Mouse (Mus musculus): ENCODE results near the gene Capn7. TPM values are rescaled to one million over a fixed set of nuclear protein-coding genes. Genes with fewer than 3 reads are reported as not detected.

Capn7 gene
- polyA plus RNA-seq, 1 experiment from 2014 or later, result 89.5 TPM

GRCm38 (mm10) chr14:31399271-31399670 lies 62.8 kb downstream of the Capn7 start:
- Histone ChIP-seq H3K9ac (no peak overlapping the region), H3K4me1 (no peaks in the 10 kb centered on the region), H3K9me3 (no peaks in the 10 kb centered on the region), H3K36me3 (replicated peaks) (peaks cover 3% of the 10 kb centered on the region; the same call in 1 of the 2 replicates), H3K27ac (no peak overlapping the region), H3K4me3 (no peak overlapping the region), H3K27me3 (replicated peaks) (no peaks in the 10 kb centered on the region), H3K4me2 (no peak overlapping the region)
- 79% methylated on average over 3 of the region's 3 CpGs for WGBS
- ATAC-seq (replicated peaks), result no peak

- Histone ChIP-seq H3K36me3 (replicated peaks) (peaks cover 3% of the 10 kb centered on the region; the same call in 1 of the 2 replicates), H3K9ac (no peak overlapping the region), H3K4me2 (no peak overlapping the region), H3K4me3 (no peak overlapping the region), H3K9me3 (no peaks in the 10 kb centered on the region), H3K27me3 (replicated peaks) (no peaks in the 10 kb centered on the region), H3K27ac (no peak overlapping the region), H3K4me1 (no peaks in the 10 kb centered on the region)
- 80% methylated on average over 7 of the region's 7 CpGs for WGBS
- ATAC-seq (replicated peaks), result no peak
Observed at GRCm38 (mm10) chr14:31400246-31400645, 63.8 kb downstream of the Capn7 start.

GRCm38 (mm10) chr14:31400896-31401295 lies 64.5 kb downstream of the Capn7 start:
- H3K9me3 ChIP-seq, result no peaks in the 10 kb centered on the region
- no peak overlapping the region for H3K9ac ChIP-seq
- 91% methylated on average over 11 of the region's 11 CpGs for WGBS
- H3K36me3 ChIP-seq (replicated peaks), result peaks cover 3% of the 10 kb centered on the region; the same call in 1 of the 2 replicates
- no peak overlapping the region for H3K27ac ChIP-seq
- no peak overlapping the region for H3K4me3 ChIP-seq
- ATAC-seq (replicated peaks), result no peak
- H3K4me2 ChIP-seq, result no peak overlapping the region
- H3K4me1 ChIP-seq, result no peaks in the 10 kb centered on the region
- H3K27me3 ChIP-seq (replicated peaks), result no peaks in the 10 kb centered on the region

GRCm38 (mm10) chr14:31401918-31402427 lies 65.5 kb downstream of the Capn7 start:
- Histone ChIP-seq H3K36me3 (replicated peaks) (peaks cover 3% of the 10 kb centered on the region; the same call in 1 of the 2 replicates), H3K27me3 (replicated peaks) (no peaks in the 10 kb centered on the region), H3K9me3 (no peaks in the 10 kb centered on the region), H3K4me2 (no peak overlapping the region), H3K4me1 (no peaks in the 10 kb centered on the region), H3K9ac (no peak overlapping the region), H3K4me3 (no peak overlapping the region), H3K27ac (no peak overlapping the region)
- 81% methylated on average over 6 of the region's 6 CpGs for WGBS
- ATAC-seq (replicated peaks), result no peak

- Histone ChIP-seq H3K4me2 (no peak overlapping the region), H3K9me3 (no peaks in the 10 kb centered on the region), H3K4me1 (no peaks in the 10 kb centered on the region), H3K36me3 (replicated peaks) (peaks cover 3% of the 10 kb centered on the region; the same call in 1 of the 2 replicates), H3K27me3 (replicated peaks) (no peaks in the 10 kb centered on the region), H3K4me3 (no peak overlapping the region), H3K27ac (no peak overlapping the region), H3K9ac (no peak overlapping the region)
- WGBS, result 82% methylated on average over 5 of the region's 5 CpGs
- no peak for ATAC-seq (replicated peaks)
Observed at GRCm38 (mm10) chr14:31402693-31403092, 66.3 kb downstream of the Capn7 start.

- no peaks in the 10 kb centered on the region; the same call in 1 of the 2 replicates for H3K36me3 ChIP-seq (replicated peaks)
- no peak overlapping the region for H3K4me2 ChIP-seq
- WGBS, result 79% methylated on average over 9 of the region's 9 CpGs
- no peak for ATAC-seq (replicated peaks)
- no peak overlapping the region for H3K4me3 ChIP-seq
- no peak overlapping the region for H3K9ac ChIP-seq
- no peaks in the 10 kb centered on the region for H3K9me3 ChIP-seq
- H3K4me1 ChIP-seq, result no peaks in the 10 kb centered on the region
- H3K27ac ChIP-seq, result no peak overlapping the region
- H3K27me3 ChIP-seq (replicated peaks), result no peaks in the 10 kb centered on the region
Observed at GRCm38 (mm10) chr14:31403556-31403955, 67.1 kb downstream of the Capn7 start.

- ATAC-seq (replicated peaks), result no peak
- Histone ChIP-seq H3K4me1 (no peaks in the 10 kb centered on the region), H3K27me3 (replicated peaks) (no peaks in the 10 kb centered on the region), H3K4me3 (no peak overlapping the region), H3K4me2 (no peak overlapping the region), H3K9ac (no peak overlapping the region), H3K36me3 (replicated peaks) (no peaks in the 10 kb centered on the region; the same call in 1 of the 2 replicates), H3K27ac (no peak overlapping the region), H3K9me3 (no peaks in the 10 kb centered on the region)
- 78% methylated on average over 8 of the region's 8 CpGs for WGBS
Observed at GRCm38 (mm10) chr14:31403995-31404394, 67.6 kb downstream of the Capn7 start.

- H3K4me2 ChIP-seq, result no peak overlapping the region
- H3K9me3 ChIP-seq, result no peaks in the 10 kb centered on the region
- WGBS, result 93% methylated on average over 4 of the region's 4 CpGs
- H3K4me3 ChIP-seq, result no peak overlapping the region
- H3K36me3 ChIP-seq (replicated peaks), result no peaks in the 10 kb centered on the region; the same call in 1 of the 2 replicates
- no peaks in the 10 kb centered on the region for H3K27me3 ChIP-seq (replicated peaks)
- no peaks in the 10 kb centered on the region for H3K4me1 ChIP-seq
- ATAC-seq (replicated peaks), result no peak
- no peak overlapping the region for H3K27ac ChIP-seq
- no peak overlapping the region for H3K9ac ChIP-seq
Observed at GRCm38 (mm10) chr14:31404663-31405062, 68.2 kb downstream of the Capn7 start.

GRCm38 (mm10) chr14:31405652-31406051 lies 69.2 kb downstream of the Capn7 start:
- H3K9me3 ChIP-seq, result no peaks in the 10 kb centered on the region
- H3K4me3 ChIP-seq, result no peak overlapping the region
- no peak for ATAC-seq (replicated peaks)
- H3K4me1 ChIP-seq, result no peaks in the 10 kb centered on the region
- no peaks in the 10 kb centered on the region; the same call in 1 of the 2 replicates for H3K36me3 ChIP-seq (replicated peaks)
- 84% methylated on average over 6 of the region's 6 CpGs for WGBS
- no peak overlapping the region for H3K27ac ChIP-seq
- H3K4me2 ChIP-seq, result no peak overlapping the region
- H3K9ac ChIP-seq, result no peak overlapping the region
- no peaks in the 10 kb centered on the region for H3K27me3 ChIP-seq (replicated peaks)

GRCm38 (mm10) chr14:31406154-31406810 lies 69.8 kb downstream of the Capn7 start:
- Histone ChIP-seq H3K4me1 (no peaks in the 10 kb centered on the region), H3K27me3 (replicated peaks) (no peaks in the 10 kb centered on the region), H3K9me3 (no peaks in the 10 kb centered on the region), H3K4me3 (no peak overlapping the region), H3K4me2 (no peak overlapping the region), H3K9ac (no peak overlapping the region), H3K27ac (no peak overlapping the region), H3K36me3 (replicated peaks) (no peaks in the 10 kb centered on the region; the same call in 1 of the 2 replicates)
- no peak for ATAC-seq (replicated peaks)
- 79% methylated on average over 12 of the region's 12 CpGs for WGBS

- H3K27ac ChIP-seq, result no peak overlapping the region
- H3K9ac ChIP-seq, result no peak overlapping the region
- 91% methylated on average over 15 of the region's 15 CpGs for WGBS
- H3K27me3 ChIP-seq (replicated peaks), result no peaks in the 10 kb centered on the region
- no peak for ATAC-seq (replicated peaks)
- no peaks in the 10 kb centered on the region for H3K4me1 ChIP-seq
- H3K9me3 ChIP-seq, result no peaks in the 10 kb centered on the region
- H3K4me2 ChIP-seq, result no peak overlapping the region
- no peaks in the 10 kb centered on the region; the same call in 1 of the 2 replicates for H3K36me3 ChIP-seq (replicated peaks)
- no peak overlapping the region for H3K4me3 ChIP-seq
Observed at GRCm38 (mm10) chr14:31407208-31407607, 70.8 kb downstream of the Capn7 start.

GRCm38 (mm10) chr14:31407911-31408604 lies 71.6 kb downstream of the Capn7 start:
- Histone ChIP-seq H3K4me2 (no peak overlapping the region), H3K4me3 (no peak overlapping the region), H3K9ac (no peak overlapping the region), H3K9me3 (no peaks in the 10 kb centered on the region), H3K36me3 (replicated peaks) (no peaks in the 10 kb centered on the region; the same call in 1 of the 2 replicates), H3K4me1 (no peaks in the 10 kb centered on the region; the same call in 1 of the 2 replicates), H3K27ac (no peak overlapping the region), H3K27me3 (replicated peaks) (no peaks in the 10 kb centered on the region)
- WGBS, result 76% methylated on average over 6 of the region's 6 CpGs
- no peak for ATAC-seq (replicated peaks)

Data from midbrain, embryonic 15.5 days (tissue).